Mouse (Mus musculus): ENCODE measurements around the gene Grin2b. TPM values are rescaled to one million over a fixed set of nuclear protein-coding genes. Genes with fewer than 3 reads are reported as not detected.
"Not testable (repeated sequence)": the region's sequence is repeated elsewhere in the genome, so short reads cannot be mapped to it uniquely, and the experiment has no call there.

The Grin2b gene
- polyA plus RNA-seq, 1 experiment: 4.0 TPM

- Histone ChIP-seq H3K4me3 (replicated peaks; ENCODE audit: insufficient read depth, low read depth, low read length) (no peak overlapping the region), H3K27ac (ENCODE audit: insufficient read depth, low read length) (no peak overlapping the region), H3K27me3 (ENCODE audit: control insufficient read depth, insufficient read depth, low read length) (no peaks in the 10 kb centered on the region), H3K4me1 (ENCODE audit: control insufficient read depth, insufficient read depth, low read length) (no peaks in the 10 kb centered on the region)
- 50% methylated on average over 2 of the region's 2 CpGs for whole genome bisulfite sequencing
- TF ChIP-seq POLR2A (IDR thresholded peaks at IDR 0.05; ENCODE audit: borderline replicate concordance, insufficient read depth, low read length): no peak
- TF ChIP-seq CTCF (IDR thresholded peaks at IDR 0.05; ENCODE audit: borderline replicate concordance, insufficient read depth, low read depth, low read length): no peak
- DNase-seq: no peak
Observed at GRCm38 (mm10) chr6:135703655-135704054, 469.7 kb downstream of the Grin2b start.

- Histone ChIP-seq H3K4me3 (replicated peaks; ENCODE audit: insufficient read depth, low read depth, low read length) (no peak overlapping the region), H3K27ac (ENCODE audit: insufficient read depth, low read length) (no peak overlapping the region), H3K27me3 (ENCODE audit: control insufficient read depth, insufficient read depth, low read length) (no peaks in the 10 kb centered on the region), H3K4me1 (ENCODE audit: control insufficient read depth, insufficient read depth, low read length) (no peaks in the 10 kb centered on the region)
- TF ChIP-seq POLR2A (IDR thresholded peaks at IDR 0.05; ENCODE audit: borderline replicate concordance, insufficient read depth, low read length): no peak
- no peak for TF ChIP-seq CTCF (IDR thresholded peaks at IDR 0.05; ENCODE audit: borderline replicate concordance, insufficient read depth, low read depth, low read length)
- WGBS: 61% methylated on average over 3 of the region's 3 CpGs
- DNase-seq: no peak
Observed at GRCm38 (mm10) chr6:135701361-135701760, 471.9 kb downstream of the Grin2b start.

- no peak overlapping the region for H3K27ac ChIP-seq (ENCODE audit: insufficient read depth, low read length)
- TF ChIP-seq CTCF (IDR thresholded peaks at IDR 0.05; ENCODE audit: borderline replicate concordance, insufficient read depth, low read depth, low read length) (no peak), POLR2A (IDR thresholded peaks at IDR 0.05; ENCODE audit: borderline replicate concordance, insufficient read depth, low read length) (no peak)
- no peaks in the 10 kb centered on the region for H3K4me1 ChIP-seq (ENCODE audit: control insufficient read depth, insufficient read depth, low read length)
- no peak for DNase-seq
- 85% methylated on average over 12 of the region's 12 CpGs for WGBS
- H3K4me3 ChIP-seq (replicated peaks; ENCODE audit: insufficient read depth, low read depth, low read length): no peak overlapping the region
- no peaks in the 10 kb centered on the region for H3K27me3 ChIP-seq (ENCODE audit: control insufficient read depth, insufficient read depth, low read length)
Observed at GRCm38 (mm10) chr6:135700717-135701345, 472.5 kb downstream of the Grin2b start.

- DNase-seq: no peak
- Histone ChIP-seq H3K4me3 (replicated peaks; ENCODE audit: insufficient read depth, low read depth, low read length) (no peak overlapping the region), H3K27ac (ENCODE audit: insufficient read depth, low read length) (no peak overlapping the region), H3K4me1 (ENCODE audit: control insufficient read depth, insufficient read depth, low read length) (no peaks in the 10 kb centered on the region), H3K27me3 (ENCODE audit: control insufficient read depth, insufficient read depth, low read length) (no peaks in the 10 kb centered on the region)
- 85% methylated on average over 9 of the region's 9 CpGs for WGBS
- TF ChIP-seq CTCF (IDR thresholded peaks at IDR 0.05; ENCODE audit: borderline replicate concordance, insufficient read depth, low read depth, low read length) (no peak), POLR2A (IDR thresholded peaks at IDR 0.05; ENCODE audit: borderline replicate concordance, insufficient read depth, low read length) (no peak)
Observed at GRCm38 (mm10) chr6:135692533-135692932, 480.8 kb downstream of the Grin2b start.

- TF ChIP-seq POLR2A (IDR thresholded peaks at IDR 0.05; ENCODE audit: borderline replicate concordance, insufficient read depth, low read length) (no peak), CTCF (IDR thresholded peaks at IDR 0.05; ENCODE audit: borderline replicate concordance, insufficient read depth, low read depth, low read length) (no peak; the same call in 1 of the 2 replicates)
- no peak overlapping the region for H3K4me3 ChIP-seq (replicated peaks; ENCODE audit: insufficient read depth, low read depth, low read length)
- no peaks in the 10 kb centered on the region for H3K4me1 ChIP-seq (ENCODE audit: control insufficient read depth, insufficient read depth, low read length)
- no peak for DNase-seq
- H3K27me3 ChIP-seq (ENCODE audit: control insufficient read depth, insufficient read depth, low read length): no peaks in the 10 kb centered on the region
- 95% methylated on average over 7 of the region's 7 CpGs for WGBS
- no peak overlapping the region for H3K27ac ChIP-seq (ENCODE audit: insufficient read depth, low read length)
Observed at GRCm38 (mm10) chr6:135691561-135691960, 481.8 kb downstream of the Grin2b start.

- TF ChIP-seq POLR2A (IDR thresholded peaks at IDR 0.05; ENCODE audit: borderline replicate concordance, insufficient read depth, low read length) (no peak), CTCF (IDR thresholded peaks at IDR 0.05; ENCODE audit: borderline replicate concordance, insufficient read depth, low read depth, low read length) (no peak)
Observed at GRCm38 (mm10) chr6:135687926-135688325, 485.4 kb downstream of the Grin2b start.

GRCm38 (mm10) chr6:135684206-135684605, 489.1 kb downstream of the Grin2b start:
- DNase-seq: no peak
- TF ChIP-seq CTCF (IDR thresholded peaks at IDR 0.05; ENCODE audit: borderline replicate concordance, insufficient read depth, low read depth, low read length): no peak
- TF ChIP-seq POLR2A (IDR thresholded peaks at IDR 0.05; ENCODE audit: borderline replicate concordance, insufficient read depth, low read length): no peak
- Histone ChIP-seq H3K4me3 (replicated peaks; ENCODE audit: insufficient read depth, low read depth, low read length) (no peak overlapping the region), H3K27ac (ENCODE audit: insufficient read depth, low read length) (no peak overlapping the region), H3K4me1 (ENCODE audit: control insufficient read depth, insufficient read depth, low read length) (no peaks in the 10 kb centered on the region), H3K27me3 (ENCODE audit: control insufficient read depth, insufficient read depth, low read length) (no peaks in the 10 kb centered on the region)
- 40% methylated on average over 2 of the region's 2 CpGs for WGBS

More at GRCm38 (mm10) chr6:135687926-135688325, 485.4 kb downstream of the Grin2b start:
- Histone ChIP-seq H3K4me3 (replicated peaks; ENCODE audit: insufficient read depth, low read depth, low read length) (no peak overlapping the region), H3K27me3 (ENCODE audit: control insufficient read depth, insufficient read depth, low read length) (no peaks in the 10 kb centered on the region), H3K4me1 (ENCODE audit: control insufficient read depth, insufficient read depth, low read length) (no peaks in the 10 kb centered on the region), H3K27ac (ENCODE audit: insufficient read depth, low read length) (no peak overlapping the region)
- WGBS: 12% methylated on average over 9 of the region's 9 CpGs
- peak in 1 of 2 experiments; percentile 34 for DNase-seq

GRCm38 (mm10) chr6:135681423-135681822, 491.9 kb downstream of the Grin2b start:
- not testable (repeated sequence) for H3K4me1 ChIP-seq (ENCODE audit: control insufficient read depth, insufficient read depth, low read length); DNase-seq; H3K27ac ChIP-seq (ENCODE audit: insufficient read depth, low read length); H3K4me3 ChIP-seq (replicated peaks; ENCODE audit: insufficient read depth, low read depth, low read length); H3K27me3 ChIP-seq (ENCODE audit: control insufficient read depth, insufficient read depth, low read length)
- 94% methylated on average over 4 of the region's 4 CpGs for WGBS

Measured in cerebellum, adult 2 months (tissue).